Mouse (Mus musculus) CH12.LX (cell line): ENCODE measurements around the gene Gm45208.

Experiments
- CTCF ChIP-seq, 2 experiments: IDR thresholded peaks in 1 of 2; conservative IDR thresholded peaks in 1 of 2; 2 replicates each; pipeline ENCODE4 v1.5.1; 2011 to 2012; ENCODE audit warnings: low read depth in 2 of 2, low read length in 2 of 2, improper control_type of control experiment in 1 of 2, inconsistent platforms in 1 of 2, mild to moderate bottlenecking in 1 of 2, moderate library complexity in 1 of 2
- POLR2A ChIP-seq: IDR thresholded peaks from 2 replicates; pipeline ENCODE4 v1.6.1; 2011; ENCODE audit warnings: low read depth, mild to moderate bottlenecking, improper control_type of control experiment, low read length

DNA sequence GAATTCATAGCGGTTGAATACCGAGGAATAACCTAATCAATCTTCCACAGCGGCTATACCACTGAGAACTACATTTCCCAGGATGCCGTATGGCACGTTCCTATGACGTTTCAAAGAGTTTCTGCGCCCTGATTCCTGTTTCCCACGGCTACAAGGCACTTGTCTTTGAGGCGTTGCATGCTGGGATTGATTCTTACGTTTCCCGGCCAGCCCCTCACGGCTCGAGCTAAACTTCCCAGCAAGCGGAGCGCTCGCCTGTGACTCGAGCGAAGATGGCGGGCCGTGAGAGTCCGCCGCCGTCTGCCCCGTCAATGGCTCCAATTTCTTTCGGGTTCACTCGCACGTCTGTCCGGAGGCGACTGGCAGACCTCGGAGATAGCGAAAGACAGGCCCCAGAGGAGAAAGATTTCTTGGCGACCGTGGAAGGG, 25.1 kb upstream of the Gm45208 start, which contains the start of gene Gpkow:
- peak; percentile 83 for TF ChIP-seq POLR2A
- no peak for TF ChIP-seq CTCF (conservative IDR thresholded peaks at IDR 0.05 in 1 of 2, IDR thresholded peaks at IDR 0.05 in 1 of 2; ENCODE audit: low read depth in 2 of 2, low read length in 2 of 2)
